Mouse (Mus musculus): ENCODE data around the gene Smim9. TPM values are rescaled to one million over a fixed set of nuclear protein-coding genes. Genes with fewer than 3 reads are reported as not detected.

Gene Smim9
- not detected in 2 replicates for polyA plus RNA-seq (2012; rRNA removed)

DNA sequence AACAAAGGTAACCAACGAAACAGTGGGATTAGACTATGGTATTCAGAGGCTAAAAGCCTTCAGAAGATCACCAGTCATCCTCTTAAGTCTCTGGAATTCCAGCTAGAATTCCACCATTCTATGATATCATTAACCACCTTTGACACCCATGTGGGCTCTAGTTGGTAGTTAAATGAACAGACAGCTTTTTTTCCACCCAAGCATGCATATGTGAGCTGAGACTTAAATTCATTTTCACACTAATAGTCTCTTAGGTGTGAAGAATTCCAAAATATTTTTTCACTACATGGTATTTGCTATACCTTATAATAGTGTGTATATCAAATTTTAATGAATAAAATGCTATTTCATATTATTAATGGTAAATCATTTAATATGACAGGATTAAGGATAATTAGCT is at the start of gene Smim9:
TSS of gene Smim9 (minus strand) at position 101 of the 400 bp plus-strand sequence.

DNA sequence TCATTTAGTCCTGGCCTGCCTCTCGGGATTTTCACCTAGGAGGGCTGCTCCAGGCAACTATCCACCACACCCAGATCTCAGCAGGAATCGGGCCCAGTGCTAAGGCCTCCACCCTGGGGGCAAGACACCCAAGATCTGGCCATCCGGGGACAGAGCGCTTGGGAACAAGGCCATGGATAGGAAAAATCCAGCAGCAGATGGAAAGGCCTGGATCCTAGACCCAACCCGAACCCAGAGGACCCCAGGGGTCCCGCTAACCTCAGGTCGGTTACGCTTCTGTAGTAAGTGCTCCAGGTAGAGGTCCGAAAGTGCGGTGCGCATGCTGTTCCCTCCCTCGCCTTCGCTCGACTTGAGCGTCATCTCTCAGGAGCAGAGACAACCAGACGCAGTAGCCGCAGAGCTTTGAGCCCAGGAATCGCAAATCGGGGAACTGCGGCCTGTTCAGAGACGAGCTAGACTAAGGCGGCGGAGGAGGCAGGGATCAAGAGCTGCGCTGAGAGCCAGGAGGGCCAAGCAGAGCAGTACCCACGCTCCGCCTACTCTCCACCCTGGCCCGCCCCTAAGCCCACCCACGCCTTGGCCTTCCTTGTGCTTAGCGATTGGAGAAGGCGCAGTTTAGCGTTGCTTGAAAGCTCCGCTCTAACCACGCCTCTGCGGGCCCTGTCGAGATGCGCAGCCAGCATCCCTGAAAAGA is 33.0 kb downstream of the Smim9 start, which contains the start of gene Mpp1:
TSS of gene Mpp1 (minus strand) at position 550 of the 694 bp plus-strand sequence.

Other genes with a start within 250 kb of the Smim9 start
- gene Gab3, start 78.3 kb downstream of the Smim9 start, polyA plus RNA-seq (2012; rRNA removed): 0.81 and 0.91 TPM in 2 replicates
- gene Dkc1, start 67.9 kb downstream of the Smim9 start, polyA plus RNA-seq (2012; rRNA removed): 58.2 and 65.8 TPM in 2 replicates
- gene Mpp1, start 32.8 kb downstream of the Smim9 start, polyA plus RNA-seq (2012; rRNA removed): 18.3 and 22.9 TPM in 2 replicates
- 19.7 and 20.0 TPM in 2 replicates for gene Fundc2, start 218.6 kb upstream of the Smim9 start, polyA plus RNA-seq (2012; rRNA removed)
- 0.56 and 0.66 TPM in 2 replicates for gene F8, start 218.8 kb upstream of the Smim9 start, polyA plus RNA-seq (2012; rRNA removed)